Mouse (Mus musculus) yolk sac, embryonic 10.5 days (tissue): ENCODE data around the gene Usp40.
A peak's percentile ranks its signal among the peaks of the same experiment; 100 is the strongest.
"Not testable (repeated sequence)": the region's sequence is repeated elsewhere in the genome, so short reads cannot be mapped to it uniquely, and the experiment has no call there.

Experiments
- DNase-seq: peaks from one replicate; pipeline ENCODE4 v3.0.0-alpha.2; 2017; ENCODE audit warnings: low spot score

The Usp40 gene

DNA sequence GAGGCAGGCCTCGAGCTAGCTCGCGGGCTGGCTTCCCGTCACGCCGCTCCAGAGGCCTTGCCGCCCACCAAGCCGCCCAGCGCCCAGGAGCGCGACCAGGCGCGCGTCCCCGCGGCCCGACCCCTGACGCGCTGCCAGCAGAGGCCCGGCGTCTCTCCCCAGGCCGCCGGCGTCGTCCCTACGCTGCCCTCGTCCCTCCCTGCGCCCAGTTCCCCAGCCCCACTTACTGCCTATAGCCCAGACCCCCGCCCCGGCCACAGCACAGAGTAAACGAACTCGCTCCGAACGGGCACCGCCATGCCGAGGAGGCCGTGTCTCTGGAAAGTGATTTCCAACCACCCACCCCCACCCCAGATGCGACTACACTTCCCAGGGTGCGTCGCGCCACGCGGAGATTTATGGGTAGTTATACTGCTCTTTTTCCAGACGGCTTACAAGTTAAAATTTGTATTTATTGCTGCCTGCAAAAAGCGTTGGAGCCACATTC, at the start of gene Usp40:
Usp40 (minus strand) TSS at position 341 of the 487 bp plus-strand sequence.
- DNase-seq = peak; percentile 88

DNA sequence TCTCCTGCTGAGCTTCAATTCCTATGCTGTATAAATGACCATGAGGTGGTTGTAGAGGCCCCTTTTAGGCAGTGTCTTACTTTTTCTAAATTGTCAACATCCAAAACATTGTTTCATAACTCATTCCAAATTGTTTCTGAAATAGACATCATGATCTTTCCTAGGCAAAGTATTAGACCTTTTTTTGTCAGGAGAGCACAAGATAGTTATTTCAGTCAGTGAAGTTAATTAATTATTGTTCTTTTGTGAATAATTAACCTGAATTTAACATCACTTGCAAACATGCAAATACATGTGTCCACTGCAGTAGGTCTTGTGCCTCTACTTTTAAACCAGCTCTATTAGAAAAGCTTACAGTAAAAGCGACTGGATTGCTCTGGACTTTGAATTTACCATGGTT, 46.7 kb upstream of the Usp40 start, which contains the start of gene Ugt1a10:
Ugt1a10 (plus strand) TSS at position 301 of the 400 bp plus-strand sequence.
- DNase-seq = no peak

DNA sequence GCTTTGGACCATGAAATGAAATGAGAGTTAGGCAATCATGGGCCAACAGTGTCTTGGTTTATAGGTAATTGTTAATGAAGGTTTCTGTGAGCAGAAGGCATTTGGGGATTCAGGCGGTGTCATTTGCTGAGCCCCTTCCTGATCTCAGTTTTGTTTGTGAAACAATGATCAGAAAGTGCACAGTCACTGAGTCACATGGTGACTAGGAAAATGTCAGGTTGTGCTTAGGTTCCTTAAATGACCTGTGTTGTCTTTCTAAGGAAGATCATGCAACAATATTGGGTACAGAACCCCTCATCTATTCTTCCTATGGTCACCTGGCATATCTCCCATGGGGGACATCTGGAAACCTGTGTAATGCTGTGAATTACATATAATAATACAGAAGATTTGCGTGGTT, 39.1 kb upstream of the Usp40 start:
- DNase-seq = not testable (repeated sequence)

GRCm38 (mm10) chr1:88044832-88045437, 36.6 kb upstream of the Usp40 start:
- DNase-seq = peak; percentile 40

DNA sequence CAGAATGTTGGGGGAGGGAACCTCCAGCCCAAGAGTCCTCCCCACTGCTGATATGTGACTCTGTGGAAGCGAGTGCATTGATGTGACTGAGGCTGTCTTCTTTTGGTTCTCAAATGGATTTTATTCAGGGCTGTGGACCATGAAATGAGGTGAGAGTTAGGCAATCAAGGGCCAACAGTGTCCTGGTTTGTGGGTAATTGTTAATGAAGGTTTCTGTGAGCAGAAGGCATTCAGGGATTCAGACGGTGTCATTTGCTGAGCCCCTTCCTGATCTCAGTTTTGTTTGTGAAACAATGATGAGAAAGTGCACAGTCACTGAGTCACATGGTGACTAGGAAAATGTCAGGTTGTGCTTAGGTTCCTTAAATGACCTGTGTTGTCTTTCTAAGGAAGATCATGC, 34.7 kb upstream of the Usp40 start:
- DNase-seq = not testable (repeated sequence)

DNA sequence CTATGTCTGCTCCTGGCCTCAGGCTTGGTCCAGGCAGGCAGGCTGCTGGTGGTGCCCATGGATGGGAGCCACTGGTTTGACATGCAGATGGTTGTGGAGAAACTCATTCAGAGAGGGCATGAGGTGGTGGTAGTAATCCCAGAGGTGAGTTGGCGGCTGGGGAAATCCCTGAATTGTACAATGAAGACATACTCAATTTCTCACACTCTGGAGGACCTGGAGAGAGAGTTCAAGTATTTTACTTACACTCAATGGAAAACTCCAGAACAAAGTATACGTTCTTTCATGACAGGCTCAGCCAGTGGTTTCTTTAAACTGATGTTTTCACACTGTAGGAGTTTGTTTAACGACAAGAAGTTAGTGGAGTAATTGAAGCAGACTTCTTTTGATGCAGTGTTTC, 16.9 kb upstream of the Usp40 start:
- not testable (repeated sequence) for DNase-seq

- no peak for DNase-seq
Observed at GRCm38 (mm10) chr1:88015371-88015770, 7.0 kb upstream of the Usp40 start.

DNA sequence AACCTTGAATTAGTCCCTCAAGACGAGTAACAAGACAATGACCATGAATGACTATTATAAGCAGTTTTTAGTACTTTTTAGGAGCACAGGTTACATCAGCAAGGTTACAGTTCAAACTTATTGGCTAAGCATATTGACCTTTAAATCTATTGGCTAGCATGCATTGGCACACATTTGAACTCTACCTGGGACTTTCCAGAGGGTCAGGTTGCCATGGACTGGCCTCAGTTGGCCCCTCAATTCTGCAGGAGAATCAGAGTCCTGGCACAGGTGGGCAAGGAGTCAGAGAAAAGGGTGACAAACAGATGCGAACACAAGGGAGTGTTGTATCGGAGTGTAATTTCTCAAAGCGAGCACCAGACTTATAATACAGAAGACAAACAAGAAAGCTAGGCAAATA, 6.3 kb upstream of the Usp40 start:
- DNase-seq = no peak

GRCm38 (mm10) chr1:88014194-88014593, 5.8 kb upstream of the Usp40 start:
- DNase-seq = peak; percentile 8

- peak; percentile 5 for DNase-seq
Observed at GRCm38 (mm10) chr1:88013726-88014125, 5.4 kb upstream of the Usp40 start.

DNA sequence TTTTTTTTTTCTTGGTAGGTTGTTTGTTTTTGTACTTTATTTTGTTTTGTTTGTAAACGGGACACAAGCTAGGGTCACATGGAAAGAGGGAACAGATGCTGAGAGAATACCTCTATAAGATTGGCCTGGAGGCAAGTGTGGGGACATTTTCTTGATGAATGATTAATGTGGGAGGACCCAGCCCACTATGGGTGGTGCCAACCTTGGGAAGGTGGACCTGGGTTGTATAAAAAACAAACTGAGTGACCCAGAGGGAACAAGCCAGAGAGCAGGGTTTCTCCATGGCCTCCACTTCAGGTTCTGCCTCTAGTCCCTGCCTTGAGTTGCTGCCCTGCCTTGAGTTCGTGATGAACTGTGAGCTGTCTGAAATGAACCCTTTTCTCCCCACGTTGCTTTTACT, 1.2 kb upstream of the Usp40 start:
- no peak for DNase-seq

- DNase-seq = no peak
Observed at GRCm38 (mm10) chr1:88008735-88009134, 384 bp upstream of the Usp40 start.

GRCm38 (mm10) chr1:88007692-88008210, 600 bp downstream of the Usp40 start:
- DNase-seq = no peak

- no peak for DNase-seq
Observed at GRCm38 (mm10) chr1:87992716-87993115, 15.6 kb downstream of the Usp40 start.

DNA sequence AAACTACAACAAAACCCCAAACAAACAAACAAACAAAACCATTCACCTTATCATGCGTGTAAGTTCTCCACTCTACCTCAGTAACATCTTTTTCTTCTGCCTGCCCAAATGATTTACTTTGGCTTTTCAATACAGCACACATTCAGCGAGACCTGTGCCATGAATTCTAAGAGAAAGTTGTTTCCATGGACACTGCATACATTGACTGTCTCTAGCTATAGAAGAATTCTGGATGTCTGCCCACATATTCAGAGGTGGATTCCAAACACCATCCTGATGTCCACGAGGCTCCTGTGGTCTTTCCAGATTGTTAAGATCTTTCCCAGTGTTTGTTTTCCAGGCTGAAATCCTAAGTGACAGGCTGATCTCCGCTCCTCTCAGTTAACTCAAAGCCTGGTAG, 26.1 kb downstream of the Usp40 start:
- no peak for DNase-seq

- DNase-seq = no peak
Observed at GRCm38 (mm10) chr1:87970381-87970780, 38.0 kb downstream of the Usp40 start.

- DNase-seq = peak; percentile 79
Observed at GRCm38 (mm10) chr1:87961459-87962167, 46.7 kb downstream of the Usp40 start.

- no peak for DNase-seq
Observed at GRCm38 (mm10) chr1:87960752-87961151, 47.6 kb downstream of the Usp40 start.

DNA sequence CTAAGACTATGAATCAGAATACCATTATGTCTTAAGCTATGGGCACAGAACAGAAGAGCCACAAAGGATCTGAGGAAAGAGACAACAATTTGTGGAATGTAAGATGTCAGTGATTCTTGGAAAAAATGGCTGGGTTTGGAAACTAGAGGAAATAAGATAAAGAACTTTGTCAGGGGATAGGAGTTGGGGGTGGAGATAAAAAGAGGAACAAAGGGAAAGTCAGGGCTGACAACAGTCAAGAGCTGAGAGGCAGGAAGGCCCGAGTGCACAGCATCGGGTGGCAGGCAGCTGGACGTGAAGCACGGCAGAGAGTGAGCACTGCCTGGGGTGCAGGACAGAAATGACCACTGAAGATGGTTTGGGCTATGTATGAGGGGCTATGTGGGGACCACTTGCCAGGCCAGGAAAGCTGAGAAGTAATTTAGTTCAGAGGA, 48.3 kb downstream of the Usp40 start:
- peak; percentile 48 for DNase-seq

DNA sequence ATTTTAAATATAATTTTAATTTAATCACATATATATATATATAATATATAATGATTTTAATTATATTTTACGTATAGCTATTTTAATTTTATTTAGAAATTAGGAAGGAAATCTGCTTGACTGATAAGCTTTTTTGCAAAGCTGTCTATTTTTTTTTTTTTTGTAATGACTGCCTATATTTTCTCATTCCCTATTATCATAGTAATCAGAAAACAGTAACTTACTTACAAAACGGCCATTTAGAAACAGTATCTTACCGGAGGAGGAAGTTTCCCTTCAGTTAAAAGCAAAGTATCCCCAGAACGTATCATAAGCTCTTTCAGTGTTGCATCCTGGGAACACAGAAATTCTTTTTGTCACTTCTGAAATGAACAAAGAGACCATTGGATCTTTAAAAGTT, 48.8 kb downstream of the Usp40 start:
- no peak for DNase-seq

GRCm38 (mm10) chr1:87958931-87959330, 49.4 kb downstream of the Usp40 start:
- no peak for DNase-seq

GRCm38 (mm10) chr1:87953073-87953472, 55.3 kb downstream of the Usp40 start:
- DNase-seq = no peak

GRCm38 (mm10) chr1:87951641-87952040, 56.7 kb downstream of the Usp40 start:
- DNase-seq = no peak
